Mouse (Mus musculus) ES-E14 (cell line): ENCODE data around the gene Ppp3ca.

ENCODE experiments used
- CHD2 ChIP-seq: IDR thresholded peaks from 2 replicates; pipeline ENCODE4 v1.6.1; 2014; ENCODE audit warnings: mild to moderate bottlenecking, low read depth, low read length, inconsistent platforms
- HCFC1 ChIP-seq: IDR thresholded peaks from 2 replicates; pipeline ENCODE4 v1.6.1; 2012; ENCODE audit warnings: low read length, inconsistent platforms, borderline replicate concordance; ENCODE audit not compliant: insufficient read depth
- ZNF384 ChIP-seq: IDR thresholded peaks from 2 replicates; pipeline ENCODE4 v1.6.1; 2012; ENCODE audit warnings: low read depth, low read length, inconsistent platforms

GRCm38 (mm10) chr3:136849035-136849434, 179.1 kb downstream of the Ppp3ca start:
- no peak for TF ChIP-seq HCFC1
- no peak for TF ChIP-seq ZNF384
- no peak for TF ChIP-seq CHD2
